Mouse (Mus musculus) layer of hippocampus, adult 9-11 months (tissue): Measurements from ENCODE around the gene Mamdc4.

ENCODE experiments used
- DNase-seq: peaks from one replicate; pipeline ENCODE4 v3.0.0; 2022

Mamdc4 gene

GRCm38 (mm10) chr2:25581901-25582301 is 7.3 kb upstream of the Mamdc4 start:
- peak; percentile 47 for DNase-seq

GRCm38 (mm10) chr2:25581294-25581864 is 6.7 kb upstream of the Mamdc4 start, which contains the start of gene Ajm1:
TSS of gene Ajm1 (minus strand) at chr2:25581757.
- DNase-seq = peak; percentile 80

- DNase-seq = peak; percentile 68
Observed at GRCm38 (mm10) chr2:25580621-25581101, 6.0 kb upstream of the Mamdc4 start.

- DNase-seq = no peak
Observed at GRCm38 (mm10) chr2:25579737-25580460, 5.3 kb upstream of the Mamdc4 start.

- no peak for DNase-seq
Observed at GRCm38 (mm10) chr2:25578796-25579736, 4.4 kb upstream of the Mamdc4 start.

GRCm38 (mm10) chr2:25577951-25578795 is 3.5 kb upstream of the Mamdc4 start:
- DNase-seq = no peak

- no peak for DNase-seq
Observed at GRCm38 (mm10) chr2:25576965-25577891, 2.6 kb upstream of the Mamdc4 start.

GRCm38 (mm10) chr2:25576028-25576850 is 1.6 kb upstream of the Mamdc4 start:
- DNase-seq = no peak

GRCm38 (mm10) chr2:25575432-25576027 is 885 bp upstream of the Mamdc4 start:
- peak; percentile 56 for DNase-seq

GRCm38 (mm10) chr2:25574136-25574535 is 509 bp downstream of the Mamdc4 start:
- DNase-seq = peak; percentile 48

GRCm38 (mm10) chr2:25573068-25573467 is 1.6 kb downstream of the Mamdc4 start:
- DNase-seq = no peak

GRCm38 (mm10) chr2:25571221-25571620 is 3.4 kb downstream of the Mamdc4 start:
- no peak for DNase-seq

- DNase-seq = no peak
Observed at GRCm38 (mm10) chr2:25569323-25569722, 5.3 kb downstream of the Mamdc4 start.

- no peak for DNase-seq
Observed at GRCm38 (mm10) chr2:25568473-25569019, 6.1 kb downstream of the Mamdc4 start.

GRCm38 (mm10) chr2:25566558-25566957 is 8.1 kb downstream of the Mamdc4 start:
- no peak for DNase-seq

GRCm38 (mm10) chr2:25565741-25566140 is 8.9 kb downstream of the Mamdc4 start:
- DNase-seq = no peak

- no peak for DNase-seq
Observed at GRCm38 (mm10) chr2:25561946-25562345, 12.7 kb downstream of the Mamdc4 start.

GRCm38 (mm10) chr2:25560551-25560950 is 14.1 kb downstream of the Mamdc4 start:
- no peak for DNase-seq

GRCm38 (mm10) chr2:25558774-25559173 is 15.9 kb downstream of the Mamdc4 start:
- no peak for DNase-seq
